Mouse (Mus musculus) myocyte (in vitro differentiated cells): ENCODE data around the gene Tenm1. TPM values are rescaled to one million over a fixed set of nuclear protein-coding genes. Genes with fewer than 3 reads are reported as not detected.

Experiments
- H3K27me3 ChIP-seq: one replicate; pipeline ENCODE4 v1.6.1; 2011; ENCODE audit not compliant: control insufficient read depth, insufficient read depth, insufficient read length
- H3K36me3 ChIP-seq: one replicate; pipeline ENCODE4 v1.6.1; 2011; ENCODE audit not compliant: control insufficient read depth, insufficient read depth
- H3K4me2 ChIP-seq: one replicate; pipeline ENCODE4 v1.6.1; 2011; ENCODE audit warnings: low read depth, control low read depth
- H3K4me3 ChIP-seq: one replicate; pipeline ENCODE4 v1.5.1; 2011; ENCODE audit warnings: mild to moderate bottlenecking, control low read depth, moderate library complexity
- H3K79me2 ChIP-seq: one replicate; pipeline ENCODE4 v1.6.1; 2011; ENCODE audit not compliant: control insufficient read depth, insufficient read depth
- H3ac ChIP-seq: one replicate; pipeline ENCODE4 v1.6.1; 2011; ENCODE audit not compliant: control insufficient read depth, insufficient read length
- CEBPB ChIP-seq: IDR thresholded peaks from 2 replicates; pipeline ENCODE4 v1.6.1; 2011; ENCODE audit warnings: mild to moderate bottlenecking, moderate library complexity; ENCODE audit not compliant: poor library complexity, insufficient read depth, severe bottlenecking
- E2F4 ChIP-seq: IDR thresholded peaks from one replicate; pipeline ENCODE4 v1.6.1; 2011; ENCODE audit warnings: mild to moderate bottlenecking, control low read depth, moderate library complexity; ENCODE audit not compliant: insufficient read depth
- MAX ChIP-seq: IDR thresholded peaks from one replicate; pipeline ENCODE4 v1.6.1; 2011; ENCODE audit warnings: low read depth, mild to moderate bottlenecking, control low read depth
- MYOD1 ChIP-seq, 3 experiments: IDR thresholded peaks; one replicate each; pipeline ENCODE4 v1.6.1; 2011; ENCODE audit warnings: control low read depth in 2 of 3, low read depth in 2 of 3, mild to moderate bottlenecking in 2 of 3, moderate library complexity in 1 of 3; ENCODE audit not compliant: insufficient read length in 2 of 3, control insufficient read depth in 1 of 3
- MYOG ChIP-seq, 3 experiments: IDR thresholded peaks; one replicate each; pipeline ENCODE4 v1.6.1; 2011; ENCODE audit warnings: control low read depth in 2 of 3, low read depth in 2 of 3, mild to moderate bottlenecking in 2 of 3; ENCODE audit not compliant: insufficient read length in 2 of 3, control insufficient read depth in 1 of 3, insufficient read depth in 1 of 3
- POLR2AphosphoS2 ChIP-seq: IDR thresholded peaks from one replicate; pipeline ENCODE4 v1.6.1; 2011; ENCODE audit warnings: low read depth, control low read depth; ENCODE audit not compliant: insufficient read length
- REST ChIP-seq: IDR thresholded peaks from one replicate; pipeline ENCODE4 v1.6.1; 2011; ENCODE audit warnings: mild to moderate bottlenecking, control low read depth, moderate library complexity; ENCODE audit not compliant: insufficient read depth, insufficient read length
- SRF ChIP-seq: IDR thresholded peaks from one replicate; pipeline ENCODE4 v1.6.1; 2011; ENCODE audit warnings: low read depth; ENCODE audit not compliant: control insufficient read depth, insufficient read length
- TCF12 ChIP-seq: IDR thresholded peaks from one replicate; pipeline ENCODE4 v1.6.1; 2011; ENCODE audit warnings: mild to moderate bottlenecking, control low read depth; ENCODE audit not compliant: poor library complexity, insufficient read depth, severe bottlenecking
- TCF3 ChIP-seq: IDR thresholded peaks from one replicate; pipeline ENCODE4 v1.6.1; 2011; ENCODE audit warnings: low read depth, control low read depth; ENCODE audit not compliant: insufficient read length
- USF1 ChIP-seq: IDR thresholded peaks from one replicate; pipeline ENCODE4 v1.6.1; 2011; ENCODE audit warnings: low read depth, mild to moderate bottlenecking, control low read depth, moderate library complexity
- polyA plus RNA-seq: library from polyadenylated mRNA; unstranded; fragments of >200 nt; fragmentation: generic; extraction: Trizol; gene quantifications from one replicate; pipeline ENCODE4 v1.2.1, GENCODE M21; 2012; ENCODE audit warnings: missing spikeins

Tenm1 gene
- polyA plus RNA-seq, 1 experiment = not detected

DNA sequence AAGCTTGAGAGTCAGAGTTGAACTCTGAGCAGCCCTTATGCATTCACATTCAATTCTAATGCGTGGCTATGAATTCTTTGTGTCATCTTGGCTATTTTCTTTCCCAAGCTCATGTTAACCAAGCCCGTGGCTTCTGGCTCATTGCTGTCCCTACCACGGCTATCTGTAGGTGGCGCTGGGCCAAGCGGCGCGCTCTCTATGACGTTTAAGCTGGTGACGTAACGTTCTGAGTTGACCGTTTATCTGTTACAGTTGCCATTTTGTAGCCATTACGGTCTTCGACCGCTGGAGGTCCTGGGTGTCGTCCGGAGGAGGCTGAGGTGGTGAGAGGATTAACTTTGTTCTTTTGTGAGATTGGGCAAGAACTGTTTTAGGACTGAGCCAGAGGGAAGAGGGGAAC is 939.5 kb downstream of the Tenm1 start, which contains the start of gene Tex13c2:
Gene Tex13c2 (plus strand): TSS at position 246 of the 400 bp plus-strand sequence.
- H3K36me3 ChIP-seq = no peaks in the 10 kb centered on the region
- no peak within 1 kb of the TSS for H3ac ChIP-seq
- H3K27me3 ChIP-seq = no peaks in the 10 kb centered on the region
- H3K79me2 ChIP-seq = no peaks in the 10 kb centered on the region
- H3K4me3 ChIP-seq = no peak within 1 kb of the TSS
- no peak for TF ChIP-seq MAX
- TF ChIP-seq E2F4 = no peak
- TF ChIP-seq USF1 = no peak
- no peak for TF ChIP-seq REST
- TF ChIP-seq TCF3 = no peak
- TF ChIP-seq TCF12 = no peak
- no peak for TF ChIP-seq POLR2AphosphoS2
- TF ChIP-seq SRF = no peak
- no peak for TF ChIP-seq MYOG (IDR thresholded peaks at IDR 0.05; ENCODE audit: control insufficient read depth in 1 of 3, insufficient read depth in 1 of 3, insufficient read length in 2 of 3, low read depth in 2 of 3)
- no peak for TF ChIP-seq MYOD1 (IDR thresholded peaks at IDR 0.05; ENCODE audit: control insufficient read depth in 1 of 3, insufficient read length in 2 of 3, low read depth in 2 of 3)
- no peak for TF ChIP-seq CEBPB
- H3K4me2 ChIP-seq = no peak within 1 kb of the TSS

Other genes starting within 250 kb of the Tenm1 start
- gene Tex13c1, start 162.0 kb upstream of the Tenm1 start, polyA plus RNA-seq = not detected